Comparison of ENCODE assay signal across 8 mouse cellular contexts in genomic region chr4:155320281-155321244, GRCm38 (mm10). TPM values are rescaled to one million over a fixed set of nuclear protein-coding genes. Genes with fewer than 3 reads are reported as not detected.
DNase-seq lines count a peak whose midpoint lies in the region; ATAC-seq and TF ChIP-seq lines count a peak whose summit lies in the region.

No protein-coding gene starts in this region.

- no peaks in the 10 kb centered on the region for H3K4me1 ChIP-seq in heart, adult 2 months (ENCODE audit: control insufficient read depth, insufficient read depth, low read length)
- peaks cover 60% of the 10 kb centered on the region for H3K4me1 ChIP-seq in cerebellum, adult 2 months (ENCODE audit: control insufficient read depth, insufficient read depth, low read length)
- H3K4me1 ChIP-seq in midbrain, embryonic 12.5 days = peaks cover 11% of the 10 kb centered on the region

- TF ChIP-seq POLR2A in heart, adult 2 months (IDR thresholded peaks at IDR 0.05; ENCODE audit: insufficient read depth, low read depth, low read length) = no peak
- TF ChIP-seq POLR2A in cerebellum, adult 2 months (IDR thresholded peaks at IDR 0.05; ENCODE audit: borderline replicate concordance, insufficient read depth, low read length) = no peak

- TF ChIP-seq CTCF in heart, adult 2 months (IDR thresholded peaks at IDR 0.05) = peak; percentile 81
- TF ChIP-seq CTCF in cerebellum, adult 2 months (IDR thresholded peaks at IDR 0.05; ENCODE audit: borderline replicate concordance, insufficient read depth, low read depth, low read length) = peak; percentile 86
- TF ChIP-seq CTCF in layer of hippocampus, adult 2 months (conservative IDR thresholded peaks at IDR 0.05) = peak; percentile 89

- no peak overlapping the region for H3K4me3 ChIP-seq in heart, adult 2 months
- H3K4me3 ChIP-seq in cerebellum, adult 2 months (replicated peaks; ENCODE audit: insufficient read depth, low read depth, low read length) = no peak overlapping the region
- H3K4me3 ChIP-seq in layer of hippocampus, adult 2 months = no peak overlapping the region
- H3K4me3 ChIP-seq in midbrain, embryonic 12.5 days = no peak overlapping the region

- H3K27me3 ChIP-seq in heart, adult 2 months (ENCODE audit: control insufficient read depth, insufficient read depth, low read length) = no peaks in the 10 kb centered on the region
- no peaks in the 10 kb centered on the region for H3K27me3 ChIP-seq in cerebellum, adult 2 months (ENCODE audit: control insufficient read depth, insufficient read depth, low read length)
- H3K27me3 ChIP-seq in midbrain, embryonic 12.5 days = no peaks in the 10 kb centered on the region; the same call in 1 of the 2 replicates

- intact Hi-C loops in heart, adult 2 months (cut with DNase I) = no loop called here

- ATAC-seq in midbrain, embryonic 12.5 days (ENCODE audit: low FRiP score, low read depth) = peak; percentile 73

- no peaks in the 10 kb centered on the region for H3K79me2 ChIP-seq in heart, adult 2 months (replicated peaks; ENCODE audit: control insufficient read depth, insufficient read depth, low read length)

- 60% methylated on average over 15 of the region's 15 CpGs for WGBS in heart, adult 2 months
- WGBS in cerebellum, adult 2 months = 43% methylated on average over 15 of the region's 15 CpGs
- WGBS in midbrain, embryonic 12.5 days = 52% methylated on average over 15 of the region's 15 CpGs

- H3K4me2 ChIP-seq in midbrain, embryonic 12.5 days (replicated peaks) = peak overlapping the region; percentile 27; the same call in 1 of the 2 replicates

- DNase-seq in heart, adult 2 months = peak; percentile 20 to 30
- no peak for DNase-seq in heart, adult 9 months (ENCODE audit: low spot score in 2 of 2)
- peak; percentile 82 for DNase-seq in ES-CJ7 (ENCODE audit: low read depth, low spot score)
- DNase-seq in cerebellum, adult 2 months = peak; percentile 70 to 71
- DNase-seq in gastrocnemius, postnatal 10 days = peak; percentile 53
- peak in 1 of 2 experiments; percentile 74 for DNase-seq in layer of hippocampus, adult 2 months (ENCODE audit: low spot score in 2 of 2)
- peak; percentile 7 to 19 for DNase-seq in thymus, adult 18-20 months

- H3K27ac ChIP-seq in heart, adult 2 months = no peak overlapping the region
- peak overlapping the region; percentile 37; the same call in 1 of the 2 replicates for H3K27ac ChIP-seq in cerebellum, adult 2 months (ENCODE audit: insufficient read depth, low read length)
- peak overlapping the region; percentile 69 for H3K27ac ChIP-seq in layer of hippocampus, adult 2 months
- H3K27ac ChIP-seq in midbrain, embryonic 12.5 days (replicated peaks) = peak overlapping the region; percentile 60

- H3K9me3 ChIP-seq in midbrain, embryonic 12.5 days = no peaks in the 10 kb centered on the region

- no peaks in the 10 kb centered on the region for H3K36me3 ChIP-seq in heart, adult 2 months (ENCODE audit: control insufficient read depth, insufficient read depth, low read length)
- no peaks in the 10 kb centered on the region for H3K36me3 ChIP-seq in midbrain, embryonic 12.5 days

- H3K9ac ChIP-seq in heart, adult 2 months (ENCODE audit: low read depth, low read length) = no peak overlapping the region
- no peak overlapping the region for H3K9ac ChIP-seq in midbrain, embryonic 12.5 days (replicated peaks)

- no peak for TF ChIP-seq EP300 in heart, adult 2 months (IDR thresholded peaks at IDR 0.05; ENCODE audit: insufficient read depth, low read depth, low read length)

RNA-seq across cellular contexts. Expression of gene Prkcz, which starts 40.6 kb away (rescaled TPM):
- total RNA-seq in heart, adult 2 months (2021) = 1 to 10 TPM; 2.3 to 2.6 TPM
- 1.5 and 2.3 TPM in 2 replicates for polyA plus RNA-seq in heart, adult 2 months (2012; rRNA removed)
- polyA plus RNA-seq in cerebellum, adult 2 months (2012; rRNA removed) = 245 and 253 TPM in 2 replicates
- total RNA-seq in gastrocnemius, postnatal 10 days (2021) = 1 to 10 TPM; 2.6 to 3.0 TPM
- total RNA-seq in layer of hippocampus, adult 2 months (2021) = 100 to 1,000 TPM; 158 to 160 TPM
- polyA plus RNA-seq in midbrain, embryonic 12.5 days (2016; fragmentation: Nextera tagmentation; extraction: Ambion mirVana) = 30.9 and 32.6 TPM in 2 replicates

Comparison
In these comparisons a context has a peak if more than half of its experiments do, and no peak if none do; other contexts are left out.
1. DNase-seq: peak in heart, adult 2 months (2 of 2), ES-CJ7 (single experiment), cerebellum, adult 2 months (2 of 2), gastrocnemius, postnatal 10 days (single experiment) and thymus, adult 18-20 months (2 of 2); none in heart, adult 9 months (0 of 2).
2. RNA of gene Prkcz, which starts 40.6 kb away (total RNA-seq): 158 to 160 TPM in layer of hippocampus, adult 2 months; 2.6 to 3.0 TPM in gastrocnemius, postnatal 10 days and 2.3 to 2.6 TPM in heart, adult 2 months; every median in the first group is over 10 times any median in the second.
3. Peak in every context shown above with its lines, with median percentiles within 50 percentile points of each other: CTCF ChIP-seq.